Mouse (Mus musculus): ENCODE measurements at regions not wholly inside any gene's neighbourhood (a gene's known extent, or its start where the extent isn't known, plus 50 kb on each side); places are given as distances from the start of the nearest gene placed in this dataset.

DNA sequence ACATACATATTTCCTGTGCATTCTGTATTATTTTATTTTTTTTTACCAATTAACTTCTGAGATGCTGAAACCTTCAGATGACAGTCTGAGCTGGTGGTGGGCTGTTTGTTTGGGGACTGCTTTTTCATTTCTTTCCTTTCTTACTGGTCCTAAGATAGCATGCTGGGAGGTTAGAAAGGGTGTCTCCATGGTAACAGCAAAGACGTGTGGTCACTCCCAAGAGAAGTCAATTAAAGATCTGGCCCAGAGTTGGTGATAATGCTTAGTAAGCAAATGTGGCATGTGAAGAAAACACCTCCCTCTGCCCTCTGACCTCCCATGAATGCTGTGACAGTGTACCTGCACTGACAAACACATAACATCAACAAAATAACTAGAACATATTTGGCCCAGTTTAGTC lies 142.5 kb downstream of the Med10 start:
- H3K4me3 ChIP-seq (ENCODE audit: low read depth, low read length), result no peak overlapping the region
- WGBS, result 26% methylated on average over 1 of the region's 1 CpGs
- no peak for ATAC-seq (replicated peaks; ENCODE audit: low FRiP score)
- DNase-seq (ENCODE audit: low spot score), result no peak
- H3K9me3 ChIP-seq (ENCODE audit: control insufficient read depth, low read length), result no peaks in the 10 kb centered on the region
- H3K27ac ChIP-seq (ENCODE audit: low read depth, low read length), result no peak overlapping the region
- no peak overlapping the region for H3K9ac ChIP-seq (ENCODE audit: low read depth, low read length)
- no peak overlapping the region for H3K4me2 ChIP-seq
- H3K27me3 ChIP-seq (replicated peaks; ENCODE audit: control insufficient read depth, insufficient read depth, low read length), result no peaks in the 10 kb centered on the region
- H3K36me3 ChIP-seq (ENCODE audit: control insufficient read depth, insufficient read depth, low read length), result no peaks in the 10 kb centered on the region
- H3K4me1 ChIP-seq (replicated peaks; ENCODE audit: control insufficient read depth, insufficient read depth, low read length), result no peaks in the 10 kb centered on the region

DNA sequence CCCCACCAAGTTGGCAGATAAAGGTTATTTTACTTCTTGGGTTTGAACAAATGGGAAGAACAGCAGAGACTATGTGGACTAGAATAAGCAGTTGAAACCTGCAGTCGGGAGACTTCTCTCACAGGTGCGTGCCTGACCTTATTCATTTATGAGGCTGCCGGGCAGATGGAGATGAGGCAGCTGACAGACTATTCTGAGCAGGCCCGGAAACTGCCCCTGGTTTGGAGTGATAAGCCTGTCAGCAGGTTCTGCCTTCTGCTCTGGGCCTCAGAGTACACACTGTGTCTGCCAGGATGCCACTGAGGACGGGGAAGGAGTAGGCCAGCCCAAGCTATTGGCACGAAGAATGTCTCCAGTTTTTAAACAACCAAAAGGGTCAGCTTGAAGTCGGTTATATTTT lies 144.4 kb downstream of the Med10 start:
- Histone ChIP-seq H3K4me2 (no peak overlapping the region), H3K4me1 (replicated peaks; ENCODE audit: control insufficient read depth, insufficient read depth, low read length) (no peaks in the 10 kb centered on the region), H3K9me3 (ENCODE audit: control insufficient read depth, low read length) (no peaks in the 10 kb centered on the region), H3K9ac (ENCODE audit: low read depth, low read length) (no peak overlapping the region), H3K27me3 (replicated peaks; ENCODE audit: control insufficient read depth, insufficient read depth, low read length) (no peaks in the 10 kb centered on the region), H3K27ac (ENCODE audit: low read depth, low read length) (no peak overlapping the region), H3K4me3 (ENCODE audit: low read depth, low read length) (no peak overlapping the region), H3K36me3 (ENCODE audit: control insufficient read depth, insufficient read depth, low read length) (no peaks in the 10 kb centered on the region)
- DNase-seq (ENCODE audit: low spot score) (no peak), ATAC-seq (replicated peaks; ENCODE audit: low FRiP score) (no peak)
- 66% methylated on average over 7 of the region's 7 CpGs for WGBS

DNA sequence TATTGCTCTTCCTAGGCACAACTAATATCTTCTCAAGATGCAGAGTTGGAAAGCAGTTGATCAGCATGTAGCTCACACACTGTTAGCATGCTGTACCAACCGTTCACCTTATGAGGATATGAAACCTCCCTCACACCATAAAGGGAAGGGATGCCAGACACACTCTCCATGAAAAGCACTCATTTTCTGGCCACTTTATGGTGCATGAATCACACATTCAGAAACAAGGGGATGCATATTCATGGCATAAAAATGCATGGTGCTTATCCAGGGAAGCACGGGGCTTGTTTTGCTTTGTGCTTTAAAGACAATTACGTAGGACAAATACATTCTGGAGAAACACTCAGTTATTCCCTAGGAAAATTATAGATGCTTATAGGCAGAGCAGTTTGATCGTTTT lies 149.9 kb downstream of the Med10 start:
- no peak overlapping the region for H3K4me2 ChIP-seq
- no peak overlapping the region for H3K4me3 ChIP-seq (ENCODE audit: low read depth, low read length)
- no peak overlapping the region for H3K9ac ChIP-seq (ENCODE audit: low read depth, low read length)
- no peak for DNase-seq (ENCODE audit: low spot score)
- H3K27ac ChIP-seq (ENCODE audit: low read depth, low read length), result no peak overlapping the region
- H3K4me1 ChIP-seq (replicated peaks; ENCODE audit: control insufficient read depth, insufficient read depth, low read length), result no peaks in the 10 kb centered on the region
- no peaks in the 10 kb centered on the region for H3K9me3 ChIP-seq (ENCODE audit: control insufficient read depth, low read length)
- 84% methylated on average over 4 of the region's 4 CpGs for WGBS
- H3K36me3 ChIP-seq (ENCODE audit: control insufficient read depth, insufficient read depth, low read length), result no peaks in the 10 kb centered on the region
- H3K27me3 ChIP-seq (replicated peaks; ENCODE audit: control insufficient read depth, insufficient read depth, low read length), result no peaks in the 10 kb centered on the region
- ATAC-seq (replicated peaks; ENCODE audit: low FRiP score), result no peak

DNA sequence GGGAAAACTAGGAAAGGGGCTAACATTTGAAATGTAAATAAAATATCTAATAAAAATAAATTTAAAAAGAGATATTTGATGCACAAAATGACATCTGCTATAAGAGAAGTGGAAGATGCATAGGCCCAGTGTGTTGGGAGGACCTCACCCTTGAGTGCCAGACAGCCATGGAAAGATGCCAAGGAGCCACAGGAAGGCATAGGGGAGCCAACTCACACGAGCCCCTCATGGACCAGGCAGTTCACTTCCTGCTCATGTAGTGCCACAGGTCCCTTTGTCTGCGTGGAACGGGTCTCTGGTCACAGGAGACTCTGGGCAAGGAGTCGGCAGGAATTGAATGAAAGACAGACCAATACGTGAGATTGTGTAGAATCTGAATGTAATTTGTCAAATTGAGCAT lies 152.0 kb downstream of the Med10 start:
- no peak for DNase-seq (ENCODE audit: low spot score)

DNA sequence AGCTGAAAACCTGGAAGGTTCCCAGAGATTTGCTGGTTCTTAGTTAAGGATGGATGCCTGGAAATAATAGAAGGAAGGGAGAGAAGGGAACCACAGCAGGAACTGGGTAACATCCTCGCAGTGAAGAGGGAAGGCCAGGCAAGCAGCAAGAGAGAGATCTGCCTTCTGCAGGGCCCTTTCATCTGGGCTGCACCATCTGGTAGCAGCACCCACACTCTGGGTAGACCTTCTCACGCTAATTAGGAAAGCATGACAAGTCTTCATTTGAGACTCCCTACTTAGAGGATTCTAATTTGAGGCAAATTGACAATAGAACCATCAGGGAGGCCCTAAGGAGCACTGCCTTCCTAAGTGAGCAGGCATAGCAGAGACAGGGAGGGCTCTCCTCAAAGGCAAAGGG lies 153.3 kb downstream of the Med10 start:
- no peak overlapping the region for H3K27ac ChIP-seq (ENCODE audit: low read depth, low read length)
- no peaks in the 10 kb centered on the region for H3K4me1 ChIP-seq (replicated peaks; ENCODE audit: control insufficient read depth, insufficient read depth, low read length)
- no peak for ATAC-seq (replicated peaks; ENCODE audit: low FRiP score)
- H3K9me3 ChIP-seq (ENCODE audit: control insufficient read depth, low read length), result no peaks in the 10 kb centered on the region
- no peaks in the 10 kb centered on the region for H3K36me3 ChIP-seq (ENCODE audit: control insufficient read depth, insufficient read depth, low read length)
- H3K4me3 ChIP-seq (ENCODE audit: low read depth, low read length), result no peak overlapping the region
- H3K9ac ChIP-seq (ENCODE audit: low read depth, low read length), result no peak overlapping the region
- no peak for DNase-seq (ENCODE audit: low spot score)
- H3K4me2 ChIP-seq, result no peak overlapping the region
- WGBS, result 61% methylated on average over 2 of the region's 2 CpGs
- H3K27me3 ChIP-seq (replicated peaks; ENCODE audit: control insufficient read depth, insufficient read depth, low read length), result no peaks in the 10 kb centered on the region

More for the DNA sequence above, 152.0 kb downstream of the Med10 start:
- Histone ChIP-seq H3K4me1 (replicated peaks; ENCODE audit: control insufficient read depth, insufficient read depth, low read length) (no peaks in the 10 kb centered on the region), H3K27me3 (replicated peaks; ENCODE audit: control insufficient read depth, insufficient read depth, low read length) (no peaks in the 10 kb centered on the region), H3K4me2 (no peak overlapping the region), H3K36me3 (ENCODE audit: control insufficient read depth, insufficient read depth, low read length) (no peaks in the 10 kb centered on the region), H3K4me3 (ENCODE audit: low read depth, low read length) (no peak overlapping the region), H3K9ac (ENCODE audit: low read depth, low read length) (no peak overlapping the region), H3K27ac (ENCODE audit: low read depth, low read length) (no peak overlapping the region), H3K9me3 (ENCODE audit: control insufficient read depth, low read length) (no peaks in the 10 kb centered on the region)
- no peak for ATAC-seq (replicated peaks; ENCODE audit: low FRiP score)
- 73% methylated on average over 5 of the region's 5 CpGs for WGBS

DNA sequence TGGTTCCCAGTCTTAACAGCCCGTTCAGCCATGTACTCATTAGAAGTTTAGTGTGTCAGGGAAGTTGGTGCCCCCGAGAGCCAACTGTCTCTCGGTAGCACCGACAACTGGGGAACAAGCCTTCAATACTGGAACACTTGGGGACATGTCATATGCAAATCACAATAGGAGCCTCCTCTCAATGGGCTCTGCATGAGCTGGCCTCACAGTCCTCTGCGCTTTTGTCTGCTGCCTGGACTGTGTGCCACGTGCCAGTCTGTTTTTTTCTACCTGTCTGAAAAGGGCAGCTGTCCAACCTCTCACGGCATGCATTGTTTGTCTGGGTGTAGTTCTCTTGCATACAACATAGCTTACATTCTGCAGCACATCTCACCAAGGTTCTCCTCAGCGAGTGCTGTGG lies 161.7 kb downstream of the Med10 start:
- 87% methylated on average over 8 of the region's 8 CpGs for WGBS
- DNase-seq (ENCODE audit: low spot score) (no peak), ATAC-seq (replicated peaks; ENCODE audit: low FRiP score) (no peak)
- H3K4me3 ChIP-seq (ENCODE audit: low read depth, low read length), result no peak overlapping the region
- H3K27me3 ChIP-seq (replicated peaks; ENCODE audit: control insufficient read depth, insufficient read depth, low read length), result no peaks in the 10 kb centered on the region
- no peaks in the 10 kb centered on the region for H3K9me3 ChIP-seq (ENCODE audit: control insufficient read depth, low read length)
- H3K27ac ChIP-seq (ENCODE audit: low read depth, low read length), result no peak overlapping the region
- H3K4me1 ChIP-seq (replicated peaks; ENCODE audit: control insufficient read depth, insufficient read depth, low read length), result no peaks in the 10 kb centered on the region
- no peaks in the 10 kb centered on the region for H3K36me3 ChIP-seq (ENCODE audit: control insufficient read depth, insufficient read depth, low read length)
- H3K4me2 ChIP-seq, result no peak overlapping the region
- no peak overlapping the region for H3K9ac ChIP-seq (ENCODE audit: low read depth, low read length)

DNA sequence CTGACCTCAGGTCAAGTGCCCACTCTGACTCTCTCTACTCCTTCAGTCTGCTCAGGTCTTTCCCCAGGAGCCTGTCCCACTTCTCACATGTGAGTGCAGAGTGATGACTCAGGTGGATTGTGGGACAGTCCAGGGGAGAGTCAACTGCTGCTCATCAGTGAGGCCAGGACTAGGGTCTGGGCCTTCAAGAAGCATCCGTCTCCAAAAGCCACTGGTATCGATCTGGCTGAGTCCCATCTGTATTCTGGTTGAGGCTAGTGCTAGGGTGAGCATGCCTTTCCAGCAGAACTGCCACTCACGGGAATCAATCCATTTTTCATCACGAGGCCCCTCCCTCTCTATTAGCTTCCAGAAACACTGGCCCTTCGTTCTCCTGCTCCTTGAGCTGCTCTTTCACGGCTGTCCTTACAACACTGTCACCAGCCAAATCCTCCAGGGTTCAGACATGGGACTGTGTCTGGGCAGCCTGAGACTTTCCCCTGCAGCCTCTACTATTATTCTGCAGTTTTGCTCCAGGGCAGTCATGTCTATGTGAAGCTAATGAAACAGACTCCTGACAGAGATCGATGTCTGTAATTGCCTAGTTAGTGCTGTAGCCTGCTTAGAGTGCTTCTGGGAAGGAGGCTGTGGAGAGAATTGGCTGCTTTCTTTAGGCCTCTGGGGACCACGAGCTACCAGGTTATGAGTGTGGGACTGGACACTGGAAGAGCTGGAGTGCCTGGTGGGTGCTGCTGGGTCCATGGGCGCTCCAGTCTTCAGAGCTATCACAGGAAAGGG lies 169.3 kb downstream of the Med10 start:
- Histone ChIP-seq H3K9me3 (ENCODE audit: control insufficient read depth, low read length) (no peaks in the 10 kb centered on the region), H3K27ac (ENCODE audit: low read depth, low read length) (no peak overlapping the region), H3K27me3 (replicated peaks; ENCODE audit: control insufficient read depth, insufficient read depth, low read length) (no peaks in the 10 kb centered on the region), H3K4me1 (replicated peaks; ENCODE audit: control insufficient read depth, insufficient read depth, low read length) (no peaks in the 10 kb centered on the region), H3K9ac (ENCODE audit: low read depth, low read length) (no peak overlapping the region), H3K36me3 (ENCODE audit: control insufficient read depth, insufficient read depth, low read length) (no peaks in the 10 kb centered on the region), H3K4me3 (ENCODE audit: low read depth, low read length) (no peak overlapping the region), H3K4me2 (no peak overlapping the region)
- DNase-seq (ENCODE audit: low spot score) (no peak), ATAC-seq (replicated peaks; ENCODE audit: low FRiP score) (no peak)
- WGBS, result 77% methylated on average over 9 of the region's 9 CpGs

DNA sequence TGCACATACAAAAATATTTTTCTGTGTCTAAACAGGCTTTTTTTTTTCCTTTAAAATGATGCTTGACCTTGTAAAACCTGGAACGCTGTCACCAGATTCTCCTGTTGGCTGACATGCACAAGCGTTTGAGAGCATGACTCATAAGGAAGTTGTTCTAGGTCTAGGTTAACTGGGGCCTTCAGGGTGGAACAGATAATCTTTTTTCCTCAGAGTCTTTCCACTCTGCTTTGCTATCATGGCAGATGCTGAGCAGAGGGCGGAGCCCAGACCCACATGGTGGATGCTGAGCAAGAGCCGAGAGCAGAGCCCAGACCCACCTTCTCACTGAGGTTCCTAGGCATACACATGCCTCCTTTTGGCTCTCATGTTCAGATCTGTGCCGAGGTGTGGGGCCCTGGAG lies 172.6 kb downstream of the Med10 start:
- Histone ChIP-seq H3K9ac (ENCODE audit: low read depth, low read length) (no peak overlapping the region), H3K4me3 (ENCODE audit: low read depth, low read length) (no peak overlapping the region), H3K4me1 (replicated peaks; ENCODE audit: control insufficient read depth, insufficient read depth, low read length) (no peaks in the 10 kb centered on the region), H3K4me2 (no peak overlapping the region), H3K9me3 (ENCODE audit: control insufficient read depth, low read length) (no peaks in the 10 kb centered on the region), H3K36me3 (ENCODE audit: control insufficient read depth, insufficient read depth, low read length) (no peaks in the 10 kb centered on the region), H3K27me3 (replicated peaks; ENCODE audit: control insufficient read depth, insufficient read depth, low read length) (no peaks in the 10 kb centered on the region), H3K27ac (ENCODE audit: low read depth, low read length) (no peak overlapping the region)
- 75% methylated on average over 5 of the region's 5 CpGs for WGBS
- ATAC-seq (replicated peaks; ENCODE audit: low FRiP score) (no peak), DNase-seq (ENCODE audit: low spot score) (no peak)

DNA sequence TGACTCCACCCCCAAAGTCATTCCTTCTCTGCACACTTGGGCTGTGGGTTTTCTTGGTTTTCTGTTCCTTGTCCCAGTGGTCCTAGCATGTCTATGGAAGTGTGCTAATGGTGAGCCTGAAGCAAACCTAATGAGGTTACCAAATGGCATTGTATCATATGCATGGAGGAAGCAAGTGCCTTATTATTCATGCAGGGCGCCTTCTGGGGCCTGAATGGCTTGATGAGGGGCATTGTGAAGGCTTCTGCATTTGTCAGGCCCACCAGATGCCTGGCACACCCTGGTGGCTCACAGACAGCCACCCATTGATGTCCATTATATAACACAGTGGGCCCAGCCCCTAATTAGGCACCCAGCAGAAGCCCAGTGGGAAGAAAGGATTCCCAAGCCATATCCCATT lies 182.0 kb downstream of the Med10 start:
- DNase-seq (ENCODE audit: low spot score) (no peak), ATAC-seq (replicated peaks; ENCODE audit: low FRiP score) (no peak)
- Histone ChIP-seq H3K4me2 (no peak overlapping the region), H3K9me3 (ENCODE audit: control insufficient read depth, low read length) (no peaks in the 10 kb centered on the region), H3K9ac (ENCODE audit: low read depth, low read length) (no peak overlapping the region), H3K27me3 (replicated peaks; ENCODE audit: control insufficient read depth, insufficient read depth, low read length) (no peaks in the 10 kb centered on the region), H3K4me3 (ENCODE audit: low read depth, low read length) (no peak overlapping the region), H3K27ac (ENCODE audit: low read depth, low read length) (no peak overlapping the region), H3K4me1 (replicated peaks; ENCODE audit: control insufficient read depth, insufficient read depth, low read length) (no peaks in the 10 kb centered on the region), H3K36me3 (ENCODE audit: control insufficient read depth, insufficient read depth, low read length) (no peaks in the 10 kb centered on the region)
- 40% methylated on average over 1 of the region's 1 CpGs for WGBS
